29 mouse cellular contexts compared by ENCODE assay signal in genomic region chr6:87369223-87369622, GRCm38 (mm10). TPM values are rescaled to one million over a fixed set of nuclear protein-coding genes. Genes with fewer than 3 reads are reported as not detected.
"Had no signal": no experiment of that assay in that cellular context is flagged by ENCODE, and none has a peak within 500 bp of the region (broad histone marks: within the 10 kb centered on the region; RNA-seq: fewer than 3 reads in every experiment).

No protein-coding gene starts in this region.

- ATAC-seq: liver, embryonic 12.5 days; midbrain, embryonic 13.5 days; midbrain, embryonic 16.5 days had no signal

- DNase-seq: kidney, adult 18-20 months; kidney, adult 9 months; kidney, postnatal 14 days; kidney, postnatal 4 days; liver; lung, adult 18-20 months; lung, postnatal 10 days; lung, postnatal 36 days; right cerebral cortex, postnatal 14 days; spleen, adult 18-20 months; thymus, adult 18-20 months; thymus, postnatal 36 days had no signal

- H3K27ac ChIP-seq: limb, embryonic 10.5 days; limb, embryonic 13.5 days; liver, embryonic 12.5 days; liver, embryonic 15.5 days; lung, embryonic 15.5 days; midbrain, embryonic 10.5 days; midbrain, embryonic 13.5 days; neural tube, embryonic 13.5 days; stomach, embryonic 15.5 days had no signal

- H3K4me3 ChIP-seq: limb, embryonic 10.5 days; limb, embryonic 13.5 days; liver, embryonic 12.5 days; liver, embryonic 15.5 days; lung, embryonic 15.5 days; megakaryocyte, embryonic 14.5 days; midbrain, embryonic 10.5 days; midbrain, embryonic 13.5 days; myocyte; neural tube, embryonic 13.5 days; stomach, embryonic 15.5 days had no signal

RNA-seq across cellular contexts. Expression of gene Gkn2, which starts 3.9 kb away (rescaled TPM):
- total RNA-seq: layer of hippocampus, adult 18-20 months; layer of hippocampus, postnatal 14 days; left cerebral cortex, postnatal 14 days; monocyte, adult 5-6 weeks; neutrophil, adult 5-6 weeks had no signal

RNA-seq across cellular contexts. Expression of gene Gkn1, which starts 18.5 kb away (rescaled TPM):
- total RNA-seq: layer of hippocampus, adult 18-20 months; layer of hippocampus, postnatal 14 days; monocyte, adult 5-6 weeks; neutrophil, adult 5-6 weeks had no signal

RNA-seq across cellular contexts. Expression of gene Gkn3, which starts 19.5 kb away (rescaled TPM):
- total RNA-seq: monocyte, adult 5-6 weeks; neutrophil, adult 5-6 weeks had no signal

RNA-seq across cellular contexts. Expression of gene Antxr1, which starts 33.6 kb away (rescaled TPM):
- total RNA-seq: monocyte, adult 5-6 weeks; neutrophil, adult 5-6 weeks had no signal

RNA-seq across cellular contexts. Expression of gene Bmp10, which starts 59.6 kb away (rescaled TPM):
- total RNA-seq: layer of hippocampus, adult 18-20 months; layer of hippocampus, postnatal 14 days; left cerebral cortex, postnatal 14 days; monocyte, adult 5-6 weeks; neutrophil, adult 5-6 weeks had no signal
